Mouse (Mus musculus): ENCODE results near the gene Prss46.
A peak's percentile ranks its signal among the peaks of the same experiment; 100 is the strongest.
"Not testable (repeated sequence)": the region's sequence is repeated elsewhere in the genome, so short reads cannot be mapped to it uniquely, and the experiment has no call there.

Gene Prss46

DNA sequence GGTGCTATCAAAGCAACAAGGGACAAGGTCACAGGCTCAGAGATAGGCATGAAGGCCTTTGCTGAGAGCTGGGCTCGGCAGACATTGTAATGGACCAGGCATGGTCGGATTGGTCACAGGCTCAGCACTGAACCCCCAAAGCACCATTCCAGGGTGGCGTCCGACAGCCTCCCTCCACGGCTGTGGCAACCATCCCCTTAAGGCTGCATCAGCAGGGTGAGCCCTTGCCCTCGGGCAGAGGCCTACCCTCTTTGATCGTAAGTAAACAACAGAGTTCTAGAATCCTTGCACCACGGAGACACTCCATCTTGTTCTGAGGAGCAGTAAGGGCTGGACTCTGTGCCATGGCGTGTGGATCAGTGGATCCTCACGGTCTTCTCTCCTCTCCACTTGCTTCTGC, at the start of gene Prss46:
Gene Prss46, plus strand, starts transcription at position 301 of the 400 bp plus-strand sequence.
- H3K4me3 ChIP-seq (replicated peaks; ENCODE audit: low read length) = no peak within 1 kb of the TSS

DNA sequence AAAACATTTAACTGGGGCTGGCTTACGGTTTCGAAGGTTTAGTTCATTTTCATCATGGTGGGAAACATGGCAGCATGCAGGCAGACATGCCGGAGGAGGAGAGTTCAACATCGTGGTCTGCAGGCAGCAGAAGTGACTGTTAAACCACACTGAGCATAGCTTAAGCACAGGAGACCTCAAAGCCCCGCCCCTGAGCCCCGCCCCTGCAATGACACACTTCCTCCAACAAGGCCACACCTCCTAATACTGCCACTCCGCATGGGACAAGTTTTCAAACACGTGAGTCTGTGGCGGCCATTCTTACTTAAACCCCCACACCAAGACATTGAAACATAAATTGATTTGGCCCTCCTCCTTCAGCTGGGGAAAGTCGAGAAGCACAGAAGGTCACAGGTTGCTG, 47.3 kb upstream of the Prss46 start:
- H3K36me3 ChIP-seq (ENCODE audit: insufficient read depth, low read length) = peaks cover 32% of the 10 kb centered on the region

More for the DNA sequence above, at the start of gene Prss46:
- TF ChIP-seq POU5F1 (IDR thresholded peaks at IDR 0.05; ENCODE audit: borderline replicate concordance, low read length) = no peak
- no peak for TF ChIP-seq CTCF (conservative IDR thresholded peaks at IDR 0.05; ENCODE audit: low read length)
- TF ChIP-seq NANOG (IDR thresholded peaks at IDR 0.05; ENCODE audit: borderline replicate concordance, low read length) = no peak
- H3K4me1 ChIP-seq (replicated peaks; ENCODE audit: low read depth, low read length) = peaks cover 17% of the 10 kb centered on the region
- no peaks in the 10 kb centered on the region for H3K36me3 ChIP-seq (ENCODE audit: insufficient read depth, low read length)
- peaks cover 17% of the 10 kb centered on the region; the same call in 1 of the 2 replicates for H3K27me3 ChIP-seq (ENCODE audit: insufficient read depth, low read length)
- no peaks in the 10 kb centered on the region for H3K9me3 ChIP-seq (ENCODE audit: low read length)

DNA sequence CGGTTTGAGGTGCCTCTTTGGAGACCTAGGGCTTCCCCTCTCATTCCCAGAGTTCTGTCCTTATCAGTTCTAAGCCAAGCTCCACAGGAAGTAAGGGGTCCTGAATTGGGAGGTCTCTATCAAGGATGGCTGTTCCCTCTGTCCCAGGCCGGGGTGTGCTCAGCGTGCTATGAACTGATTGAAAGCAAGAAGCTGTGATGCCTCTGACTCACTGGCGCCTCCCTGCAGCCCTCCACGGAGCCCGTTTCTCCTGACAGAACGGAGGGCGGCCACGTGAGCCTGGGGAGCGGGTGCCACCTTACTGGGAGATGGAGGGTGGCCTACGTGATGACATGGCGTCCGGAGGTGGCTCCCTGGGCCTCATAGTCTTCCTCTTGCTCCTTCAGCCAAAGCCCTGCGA, 46.4 kb upstream of the Prss46 start, which contains the start of gene Prss42:
Gene Prss42, plus strand, starts transcription at position 301 of the 400 bp plus-strand sequence.
- Histone ChIP-seq H3K4me3 (replicated peaks; ENCODE audit: low read length) (peak within 1 kb of the TSS; percentile 74), H3K9me3 (ENCODE audit: low read length) (no peaks in the 10 kb centered on the region; the same call in 1 of the 2 replicates), H3K27me3 (ENCODE audit: insufficient read depth, low read length) (no peaks in the 10 kb centered on the region), H3K36me3 (ENCODE audit: insufficient read depth, low read length) (peaks cover 35% of the 10 kb centered on the region), H3K4me1 (replicated peaks; ENCODE audit: low read depth, low read length) (peaks cover 30% of the 10 kb centered on the region)
- TF ChIP-seq NANOG (IDR thresholded peaks at IDR 0.05; ENCODE audit: borderline replicate concordance, low read length) (no peak), CTCF (conservative IDR thresholded peaks at IDR 0.05; ENCODE audit: low read length) (no peak), POU5F1 (IDR thresholded peaks at IDR 0.05; ENCODE audit: borderline replicate concordance, low read length) (no peak)

More for the DNA sequence above, 47.3 kb upstream of the Prss46 start:
- Histone ChIP-seq H3K9me3 (ENCODE audit: low read length) (no peaks in the 10 kb centered on the region; the same call in 1 of the 2 replicates), H3K4me1 (replicated peaks; ENCODE audit: low read depth, low read length) (peaks cover 30% of the 10 kb centered on the region), H3K27me3 (ENCODE audit: insufficient read depth, low read length) (no peaks in the 10 kb centered on the region), H3K4me3 (replicated peaks; ENCODE audit: low read length) (peak overlapping the region; percentile 74)
- TF ChIP-seq POU5F1 (IDR thresholded peaks at IDR 0.05; ENCODE audit: borderline replicate concordance, low read length) = no peak
- TF ChIP-seq CTCF (conservative IDR thresholded peaks at IDR 0.05; ENCODE audit: low read length) = no peak
- TF ChIP-seq NANOG (IDR thresholded peaks at IDR 0.05; ENCODE audit: borderline replicate concordance, low read length) = no peak

DNA sequence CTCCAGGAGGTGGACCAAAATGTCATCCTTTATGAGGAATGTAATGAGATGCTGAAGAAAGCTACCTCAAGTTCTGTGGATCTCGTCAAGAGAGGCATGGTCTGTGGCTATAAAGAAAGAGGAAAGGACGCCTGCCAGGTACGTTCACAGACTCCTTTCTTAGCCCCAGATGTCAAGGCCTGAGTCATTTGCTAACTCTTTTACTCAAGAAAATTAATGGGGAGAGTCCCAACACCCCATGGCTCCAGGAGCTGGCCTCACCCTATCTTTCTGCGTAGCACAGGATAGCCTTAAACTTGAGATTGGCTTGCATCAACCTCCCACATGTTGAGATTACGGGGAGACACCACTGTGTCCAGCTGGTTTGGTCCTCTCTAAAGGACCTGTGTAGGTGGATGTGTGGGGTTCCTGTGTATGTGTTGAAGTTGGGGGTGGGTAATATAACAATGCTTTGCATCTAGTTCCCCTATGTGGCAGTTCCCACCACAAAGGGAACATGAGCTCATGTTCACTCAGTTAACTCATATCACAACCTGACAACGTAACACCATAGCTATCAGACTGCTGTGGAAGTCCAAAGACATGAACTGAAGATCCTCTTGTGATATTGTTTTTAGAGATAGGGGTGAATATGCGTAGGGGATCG, 43.3 kb upstream of the Prss46 start:
- Histone ChIP-seq H3K4me1 (replicated peaks; ENCODE audit: low read depth, low read length) (peaks cover 28% of the 10 kb centered on the region), H3K4me3 (replicated peaks; ENCODE audit: low read length) (no peak overlapping the region), H3K9me3 (ENCODE audit: low read length) (no peaks in the 10 kb centered on the region; the same call in 1 of the 2 replicates), H3K36me3 (ENCODE audit: insufficient read depth, low read length) (peaks cover 41% of the 10 kb centered on the region), H3K27me3 (ENCODE audit: insufficient read depth, low read length) (no peaks in the 10 kb centered on the region)
- TF ChIP-seq NANOG (IDR thresholded peaks at IDR 0.05; ENCODE audit: borderline replicate concordance, low read length) (no peak), POU5F1 (IDR thresholded peaks at IDR 0.05; ENCODE audit: borderline replicate concordance, low read length) (no peak), CTCF (conservative IDR thresholded peaks at IDR 0.05; ENCODE audit: low read length) (no peak)

DNA sequence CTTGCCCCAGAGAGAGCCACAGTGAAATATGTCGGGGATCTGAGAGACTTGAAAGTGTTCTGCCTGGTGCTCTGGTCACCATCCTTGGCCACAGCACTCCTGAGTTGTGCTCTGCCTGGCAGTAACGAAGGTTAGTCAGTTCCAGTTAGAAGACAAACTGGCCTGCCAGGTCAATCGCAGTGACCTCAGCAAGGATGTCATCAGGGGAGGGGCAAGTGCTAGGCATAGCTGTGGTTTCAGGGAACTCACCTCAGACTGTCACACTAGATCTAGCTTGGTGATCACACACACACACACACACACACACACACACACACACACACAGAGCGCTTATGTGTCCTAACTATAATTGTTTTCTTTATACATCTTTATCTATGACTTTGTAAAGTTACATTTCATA, 41.0 kb upstream of the Prss46 start:
- Histone ChIP-seq H3K27me3 (ENCODE audit: insufficient read depth, low read length) (no peaks in the 10 kb centered on the region), H3K4me1 (replicated peaks; ENCODE audit: low read depth, low read length) (peaks cover 6% of the 10 kb centered on the region), H3K9me3 (ENCODE audit: low read length) (no peaks in the 10 kb centered on the region), H3K36me3 (ENCODE audit: insufficient read depth, low read length) (peaks cover 42% of the 10 kb centered on the region), H3K4me3 (replicated peaks; ENCODE audit: low read length) (no peak overlapping the region)
- TF ChIP-seq NANOG (IDR thresholded peaks at IDR 0.05; ENCODE audit: borderline replicate concordance, low read length) (no peak), POU5F1 (IDR thresholded peaks at IDR 0.05; ENCODE audit: borderline replicate concordance, low read length) (no peak), CTCF (conservative IDR thresholded peaks at IDR 0.05; ENCODE audit: low read length) (no peak)

DNA sequence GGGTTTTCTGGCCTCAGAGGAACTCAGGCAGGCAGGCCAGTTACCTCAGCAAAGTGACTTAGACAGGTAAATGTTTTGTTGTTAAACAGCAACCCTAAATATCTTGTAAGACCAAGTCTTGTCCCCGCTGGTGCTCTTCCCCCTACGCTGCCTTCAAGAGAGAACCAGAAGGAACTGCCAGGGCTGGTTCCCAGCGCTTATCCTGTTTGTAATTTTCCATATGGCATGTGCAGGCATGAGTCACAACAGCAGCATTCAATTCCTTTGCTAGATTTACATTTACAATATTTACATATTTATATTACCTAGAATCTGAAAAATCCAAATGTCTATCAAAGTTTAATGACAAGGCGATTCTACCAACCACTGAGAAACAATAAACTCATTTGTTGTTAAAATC, 34.3 kb upstream of the Prss46 start:
- Histone ChIP-seq H3K4me1 (replicated peaks; ENCODE audit: low read depth, low read length) (peaks cover 10% of the 10 kb centered on the region), H3K36me3 (ENCODE audit: insufficient read depth, low read length) (peaks cover 10% of the 10 kb centered on the region; the same call in 1 of the 2 replicates), H3K27me3 (ENCODE audit: insufficient read depth, low read length) (peaks cover 24% of the 10 kb centered on the region), H3K4me3 (replicated peaks; ENCODE audit: low read length) (no peak overlapping the region), H3K9me3 (ENCODE audit: low read length) (no peaks in the 10 kb centered on the region)
- TF ChIP-seq POU5F1 (IDR thresholded peaks at IDR 0.05; ENCODE audit: borderline replicate concordance, low read length) (no peak), CTCF (conservative IDR thresholded peaks at IDR 0.05; ENCODE audit: low read length) (no peak), NANOG (IDR thresholded peaks at IDR 0.05; ENCODE audit: borderline replicate concordance, low read length) (no peak)

DNA sequence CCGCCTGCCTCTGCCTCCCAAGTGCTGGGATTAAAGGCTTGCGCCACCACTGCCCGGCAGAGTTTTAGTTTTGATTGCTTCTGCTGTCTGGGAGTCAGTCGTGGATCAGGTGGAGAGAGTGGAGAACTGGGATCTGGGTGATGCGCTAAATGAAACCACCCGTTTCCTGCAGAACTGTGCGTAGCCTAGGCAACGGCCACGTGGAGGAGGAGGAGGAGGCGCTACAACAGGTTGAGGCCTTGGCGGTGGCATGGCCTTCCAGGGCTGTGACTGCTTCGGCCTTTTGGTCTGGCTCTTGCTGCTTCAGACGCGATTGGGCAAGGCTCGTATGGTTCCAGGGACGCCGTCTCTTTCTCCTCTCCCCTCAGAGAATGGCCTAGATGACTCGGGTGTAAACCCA, 30.5 kb upstream of the Prss46 start, which contains the start of gene Prss44:
Gene Prss44, plus strand, starts transcription at position 206 of the 400 bp plus-strand sequence.
- Histone ChIP-seq H3K36me3 (ENCODE audit: insufficient read depth, low read length) (no peaks in the 10 kb centered on the region), H3K27me3 (ENCODE audit: insufficient read depth, low read length) (peaks cover 59% of the 10 kb centered on the region), H3K4me1 (replicated peaks; ENCODE audit: low read depth, low read length) (peaks cover 10% of the 10 kb centered on the region), H3K4me3 (replicated peaks; ENCODE audit: low read length) (peak within 1 kb of the TSS; percentile 45; the same call in 1 of the 2 replicates), H3K9me3 (ENCODE audit: low read length) (no peaks in the 10 kb centered on the region)
- no peak for TF ChIP-seq CTCF (conservative IDR thresholded peaks at IDR 0.05; ENCODE audit: low read length)
- no peak for TF ChIP-seq POU5F1 (IDR thresholded peaks at IDR 0.05; ENCODE audit: borderline replicate concordance, low read length)
- TF ChIP-seq NANOG (IDR thresholded peaks at IDR 0.05; ENCODE audit: borderline replicate concordance, low read length) = no peak

DNA sequence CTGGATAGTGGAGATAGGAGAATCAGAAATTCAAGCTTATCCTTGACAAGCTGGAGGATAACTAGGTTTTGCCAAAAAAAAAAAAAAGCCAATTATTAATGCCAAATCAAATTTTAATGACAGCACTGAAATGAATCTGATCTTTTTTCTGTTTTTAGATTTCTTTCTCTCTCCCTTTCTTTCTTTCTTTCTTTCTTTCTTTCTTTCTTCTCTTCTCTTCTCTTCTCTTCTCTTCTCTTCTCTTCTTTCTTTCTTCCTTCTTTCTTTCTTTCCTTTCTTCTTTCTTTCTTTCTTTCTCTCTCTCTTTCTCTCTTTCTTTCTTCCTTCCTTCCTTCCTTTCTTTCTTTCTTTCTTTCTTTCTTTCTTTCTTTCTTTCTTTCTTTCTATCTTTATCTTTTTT, 23.8 kb upstream of the Prss46 start:
- H3K9me3 ChIP-seq (ENCODE audit: low read length); H3K4me1 ChIP-seq (replicated peaks; ENCODE audit: low read depth, low read length); H3K36me3 ChIP-seq (ENCODE audit: insufficient read depth, low read length); H3K4me3 ChIP-seq (replicated peaks; ENCODE audit: low read length): not testable (repeated sequence)
- H3K27me3 ChIP-seq (ENCODE audit: insufficient read depth, low read length) = peaks cover 79% of the 10 kb centered on the region

DNA sequence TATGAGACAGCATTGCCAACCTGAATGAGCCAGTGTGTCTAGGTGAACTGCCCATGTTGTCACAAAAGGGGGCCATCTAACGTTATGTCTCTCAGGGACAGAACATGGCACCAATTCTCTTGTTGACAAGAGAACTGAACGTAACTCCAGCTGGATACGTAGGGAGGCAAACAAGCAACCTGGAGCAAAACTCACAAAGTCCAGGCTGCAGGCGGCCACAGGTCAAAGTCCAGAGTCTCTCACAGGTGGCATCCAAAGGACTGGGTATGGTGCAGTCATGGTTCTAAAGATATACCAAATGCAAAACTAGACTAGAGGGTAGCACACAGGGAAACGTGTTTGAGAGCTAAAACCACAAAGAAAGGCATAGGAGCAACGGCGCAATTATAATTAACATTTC, 22.9 kb upstream of the Prss46 start:
- Histone ChIP-seq H3K9me3 (ENCODE audit: low read length) (no peaks in the 10 kb centered on the region), H3K4me3 (replicated peaks; ENCODE audit: low read length) (no peak overlapping the region), H3K4me1 (replicated peaks; ENCODE audit: low read depth, low read length) (peaks cover 3% of the 10 kb centered on the region; the same call in 1 of the 2 replicates), H3K36me3 (ENCODE audit: insufficient read depth, low read length) (no peaks in the 10 kb centered on the region), H3K27me3 (ENCODE audit: insufficient read depth, low read length) (peaks cover 75% of the 10 kb centered on the region)
- TF ChIP-seq NANOG (IDR thresholded peaks at IDR 0.05; ENCODE audit: borderline replicate concordance, low read length) (no peak), POU5F1 (IDR thresholded peaks at IDR 0.05; ENCODE audit: borderline replicate concordance, low read length) (no peak), CTCF (conservative IDR thresholded peaks at IDR 0.05; ENCODE audit: low read length) (no peak)
